Mouse (Mus musculus) liver, embryonic 12.5 days (tissue): ENCODE measurements around the gene Isy1. TPM values are rescaled to one million over a fixed set of nuclear protein-coding genes. Genes with fewer than 3 reads are reported as not detected.
A peak's percentile ranks its signal among the peaks of the same experiment; 100 is the strongest.

Experiments
- ATAC-seq: fragments of 200-750 bp; cut with Nextera tagmentation; 2 replicates; pipeline ENCODE4 v1.8.0; 2017; ENCODE audit warnings: moderate number of reproducible peaks, mild to moderate bottlenecking, moderate library complexity
- H3K27ac ChIP-seq: fragments of 300-500 bp; sonication (generic); 2 replicates; pipeline ENCODE4 v1.5.1; 2016; ENCODE audit warnings: mild to moderate bottlenecking
- H3K27me3 ChIP-seq: fragments of 300-500 bp; sonication (generic); replicated peaks from 2 replicates; pipeline ENCODE4 v1.6.1; 2016; ENCODE audit warnings: mild to moderate bottlenecking, moderate library complexity
- H3K36me3 ChIP-seq: fragments of 300-500 bp; sonication (generic); 2 replicates; pipeline ENCODE4 v1.6.1; 2016; ENCODE audit warnings: mild to moderate bottlenecking, moderate library complexity
- H3K4me1 ChIP-seq: fragments of 300-500 bp; sonication (generic); 2 replicates; pipeline ENCODE4 v1.6.1; 2016
- H3K4me2 ChIP-seq: fragments of 300-500 bp; sonication (generic); 2 replicates; pipeline ENCODE4 v1.6.1; 2016; ENCODE audit warnings: mild to moderate bottlenecking, moderate library complexity
- H3K4me3 ChIP-seq: fragments of 300-500 bp; sonication (generic); 2 replicates; pipeline ENCODE4 v1.5.1; 2016; ENCODE audit warnings: mild to moderate bottlenecking, moderate library complexity
- H3K9ac ChIP-seq: fragments of 300-500 bp; sonication (generic); 2 replicates; pipeline ENCODE4 v1.6.1; 2016; ENCODE audit warnings: mild to moderate bottlenecking, moderate library complexity
- H3K9me3 ChIP-seq: fragments of 300-500 bp; sonication (generic); replicated peaks from 2 replicates; pipeline ENCODE4 v1.6.1; 2016; ENCODE audit warnings: mild to moderate bottlenecking, moderate library complexity
- WGBS: fragments of 180-500 bp; shearing (Covaris S2); methylation state at CpG from one replicate; pipeline ENCODE4 v1.1.7; 2016; ENCODE audit not compliant: insufficient replicate concordance; 5-methylcytosine and 5-hydroxymethylcytosine counted together
- polyA plus RNA-seq: library from polyadenylated mRNA; unstranded; fragments of >200 nt; fragmentation: Nextera tagmentation; extraction: Ambion mirVana; gene quantifications from 2 replicates; pipeline ENCODE4 v1.2.1, GENCODE M21; 2016

The Isy1 gene
- polyA plus RNA-seq, 1 experiment from 2014 or later = 59.5 TPM

DNA sequence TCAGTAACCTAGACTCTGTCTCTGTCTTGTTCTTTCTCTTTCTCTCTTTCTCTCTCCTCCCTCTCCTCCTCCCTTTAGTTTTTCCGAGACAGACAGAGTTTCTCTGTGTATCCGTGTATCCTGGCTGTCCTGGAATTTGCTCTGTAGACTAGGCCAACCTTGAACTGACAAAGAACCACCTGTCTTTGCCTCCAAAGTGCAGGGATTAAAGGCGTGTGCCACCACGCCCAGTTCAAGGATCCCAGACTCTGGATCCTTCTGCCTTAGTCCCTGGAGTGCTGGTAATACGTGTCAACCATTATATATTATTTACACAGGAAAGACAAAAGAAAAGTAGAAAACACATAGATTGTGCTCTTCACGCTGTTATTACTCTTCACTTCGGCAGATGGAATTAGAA is 32.6 kb upstream of the Isy1 start:
- Histone ChIP-seq H3K9me3 (no peaks in the 10 kb centered on the region), H3K36me3 (no peaks in the 10 kb centered on the region), H3K4me3 (no peak overlapping the region), H3K4me1 (peaks cover 60% of the 10 kb centered on the region), H3K27ac (no peak overlapping the region), H3K4me2 (no peak overlapping the region), H3K9ac (no peak overlapping the region), H3K27me3 (no peaks in the 10 kb centered on the region)
- whole genome bisulfite sequencing = 85% methylated on average over 7 of the region's 7 CpGs
- no peak for ATAC-seq

DNA sequence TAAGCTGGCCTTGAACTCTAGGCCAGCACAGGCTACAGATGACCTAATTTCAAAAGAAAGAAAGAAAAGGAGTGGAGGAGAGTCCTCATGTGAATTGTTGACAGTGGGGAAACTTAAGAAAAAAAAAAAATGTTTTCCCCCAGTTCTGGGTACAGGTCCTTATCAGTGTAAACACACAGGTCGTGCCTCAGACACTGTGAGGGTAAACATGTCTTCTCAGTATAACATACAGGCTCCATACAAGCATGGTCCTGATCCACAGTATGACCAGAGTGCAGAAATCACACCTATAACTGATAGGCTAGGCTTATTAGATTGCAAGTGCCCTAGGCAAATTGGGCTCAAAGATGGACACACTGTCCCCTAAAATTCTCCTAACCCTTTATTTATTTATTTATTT is 31.8 kb upstream of the Isy1 start:
- no peak overlapping the region for H3K9ac ChIP-seq
- no peak overlapping the region for H3K4me3 ChIP-seq
- ATAC-seq = peak; percentile 80
- H3K36me3 ChIP-seq = no peaks in the 10 kb centered on the region
- 6% methylated on average over 1 of the region's 1 CpGs for WGBS
- H3K27me3 ChIP-seq = no peaks in the 10 kb centered on the region
- no peaks in the 10 kb centered on the region for H3K9me3 ChIP-seq
- peaks cover 56% of the 10 kb centered on the region for H3K4me1 ChIP-seq
- H3K27ac ChIP-seq = peak overlapping the region; percentile 76
- no peak overlapping the region for H3K4me2 ChIP-seq

DNA sequence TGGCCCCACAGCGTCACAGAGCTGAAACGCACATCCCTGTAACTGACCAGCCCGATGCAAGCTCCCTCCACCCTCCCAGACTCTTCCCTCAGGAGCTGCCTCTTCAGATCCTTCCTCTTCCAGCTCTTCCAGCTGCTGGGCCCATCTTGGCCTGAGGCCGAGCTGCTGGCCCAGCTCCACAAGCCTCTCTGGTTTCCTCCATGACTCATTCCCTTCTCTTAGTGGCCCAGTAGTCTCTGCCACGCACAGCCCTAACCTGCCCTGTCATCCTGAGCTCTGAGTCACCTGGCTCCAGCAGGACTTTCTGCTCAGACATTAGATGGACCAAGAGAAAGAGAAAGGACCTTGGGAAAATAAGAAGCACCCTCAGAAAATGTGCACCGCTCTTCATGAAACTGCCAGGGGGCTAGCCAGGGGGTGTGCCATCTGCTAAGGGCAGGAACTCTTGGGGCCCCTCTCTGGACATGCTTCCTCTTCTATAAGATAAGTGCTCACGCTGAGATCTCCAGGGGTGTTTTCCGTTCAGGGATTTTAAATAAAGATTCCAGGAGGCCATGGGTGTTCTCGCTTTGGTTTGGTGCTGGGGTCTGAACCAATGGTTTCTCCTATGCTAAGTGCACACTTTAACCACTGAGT is 30.4 kb upstream of the Isy1 start:
- 0 out of 2 replicates have a peak overlapping the region, but pooled peaks have one; percentile 35 for H3K9ac ChIP-seq
- H3K27me3 ChIP-seq = no peaks in the 10 kb centered on the region
- H3K4me2 ChIP-seq = peak overlapping the region; percentile 36
- H3K4me1 ChIP-seq = peaks cover 52% of the 10 kb centered on the region
- no peaks in the 10 kb centered on the region for H3K36me3 ChIP-seq
- H3K4me3 ChIP-seq = no peak overlapping the region
- ATAC-seq = peak; percentile 60
- no peaks in the 10 kb centered on the region for H3K9me3 ChIP-seq
- peak overlapping the region; percentile 72 for H3K27ac ChIP-seq
- WGBS = 42% methylated on average over 9 of the region's 9 CpGs

DNA sequence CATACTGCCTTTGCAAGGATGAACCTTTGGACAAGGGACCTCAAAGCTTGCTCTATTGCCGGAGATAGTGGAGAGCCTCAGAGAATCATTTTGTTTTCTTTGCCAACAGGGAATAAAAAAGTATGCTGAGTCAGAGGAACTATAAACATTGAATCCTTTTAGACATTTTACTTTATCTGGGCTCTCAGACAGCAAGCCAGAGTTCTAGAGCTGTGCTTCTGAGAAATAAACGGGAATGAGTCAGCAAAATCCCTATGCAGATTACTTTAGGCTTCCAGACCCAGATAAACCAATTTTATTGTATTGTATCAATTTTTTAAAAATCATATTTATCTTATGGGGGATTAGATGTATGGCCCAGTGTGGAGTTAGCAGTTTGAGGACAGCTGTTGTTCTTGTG is 28.7 kb upstream of the Isy1 start:
- 42% methylated on average over 2 of the region's 2 CpGs for WGBS
- Histone ChIP-seq H3K4me2 (no peak overlapping the region), H3K9me3 (no peaks in the 10 kb centered on the region), H3K4me1 (peaks cover 61% of the 10 kb centered on the region), H3K27me3 (no peaks in the 10 kb centered on the region), H3K4me3 (no peak overlapping the region), H3K9ac (peak overlapping the region; percentile 47; the same call in 1 of the 2 replicates), H3K36me3 (no peaks in the 10 kb centered on the region), H3K27ac (peak overlapping the region; percentile 81)
- peak; percentile 53; the same call in 1 of the 2 replicates for ATAC-seq

DNA sequence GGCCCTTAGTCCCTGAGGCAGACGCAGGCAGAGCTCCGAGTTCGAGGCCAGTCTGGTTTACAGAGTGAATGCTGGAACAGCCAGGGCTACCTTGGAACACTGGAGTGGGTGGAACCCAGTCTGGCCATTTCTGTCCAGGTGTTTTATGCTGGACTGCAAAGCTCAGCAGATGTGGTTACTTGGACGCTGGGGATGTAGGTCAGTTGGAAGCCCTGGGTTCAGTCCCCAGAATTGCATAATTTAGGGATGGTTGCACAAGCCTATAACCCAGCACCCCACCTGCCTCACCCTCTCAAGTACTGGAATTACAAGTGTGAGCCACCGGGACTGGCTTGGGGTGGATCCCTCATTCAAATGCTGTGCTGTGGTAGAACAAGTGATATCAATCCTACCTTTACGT is 27.6 kb upstream of the Isy1 start:
- 73% methylated on average over 6 of the region's 6 CpGs for WGBS
- no peak overlapping the region for H3K4me3 ChIP-seq
- no peak overlapping the region for H3K4me2 ChIP-seq
- no peak overlapping the region for H3K9ac ChIP-seq
- H3K4me1 ChIP-seq = peaks cover 63% of the 10 kb centered on the region
- H3K27me3 ChIP-seq = no peaks in the 10 kb centered on the region
- H3K9me3 ChIP-seq = no peaks in the 10 kb centered on the region
- ATAC-seq = no peak
- H3K36me3 ChIP-seq = no peaks in the 10 kb centered on the region
- H3K27ac ChIP-seq = peak overlapping the region; percentile 39; the same call in 1 of the 2 replicates

DNA sequence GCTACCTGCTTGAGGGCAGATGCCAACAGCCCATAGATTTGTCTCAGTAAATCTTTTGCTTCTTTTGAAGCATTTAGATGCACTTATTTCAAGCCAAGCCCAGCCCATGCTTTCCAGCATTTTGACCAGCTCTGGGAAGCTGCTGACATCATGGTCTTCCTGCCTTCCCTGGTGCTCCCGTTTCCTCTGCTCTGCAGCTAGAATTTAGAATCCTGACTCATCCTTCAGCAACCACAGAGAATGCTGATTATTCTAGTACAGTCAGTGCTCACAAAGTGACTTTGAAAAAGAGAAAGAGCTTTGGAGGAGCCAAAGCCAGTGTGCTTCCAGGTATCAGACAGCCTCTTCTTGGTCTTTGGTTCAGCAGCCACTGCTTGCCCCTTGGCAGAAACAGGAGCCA is 18.5 kb upstream of the Isy1 start:
- no peaks in the 10 kb centered on the region for H3K36me3 ChIP-seq
- H3K9ac ChIP-seq = no peak overlapping the region
- H3K27ac ChIP-seq = no peak overlapping the region
- H3K9me3 ChIP-seq = no peaks in the 10 kb centered on the region
- H3K4me2 ChIP-seq = no peak overlapping the region
- no peak overlapping the region for H3K4me3 ChIP-seq
- 12% methylated on average over 1 of the region's 1 CpGs for WGBS
- H3K4me1 ChIP-seq = peaks cover 20% of the 10 kb centered on the region
- H3K27me3 ChIP-seq = peaks cover 9% of the 10 kb centered on the region
- no peak for ATAC-seq

DNA sequence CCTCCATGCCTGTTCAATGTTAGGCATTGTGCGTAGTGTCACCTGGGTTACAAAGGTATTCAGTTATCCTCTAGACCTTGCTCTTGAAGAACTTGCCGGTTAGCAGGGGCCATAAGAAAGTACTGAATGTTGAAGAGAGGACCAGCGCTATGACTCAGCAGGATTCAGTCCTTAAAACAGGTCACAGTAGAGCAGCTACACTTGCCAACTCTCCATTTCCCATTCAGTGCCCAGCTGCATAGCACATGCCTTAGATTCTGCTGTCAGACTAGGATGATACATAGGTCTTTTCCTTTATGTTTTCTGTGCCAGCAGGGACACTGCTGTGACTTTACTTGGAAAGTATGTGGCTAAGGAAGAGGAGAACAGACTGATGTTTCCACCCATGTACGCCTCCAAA is 14.8 kb upstream of the Isy1 start:
- peak overlapping the region; percentile 53 for H3K27ac ChIP-seq
- H3K9ac ChIP-seq = no peak overlapping the region
- H3K4me1 ChIP-seq = peaks cover 34% of the 10 kb centered on the region
- no peaks in the 10 kb centered on the region for H3K9me3 ChIP-seq
- no peak for ATAC-seq
- peaks cover 9% of the 10 kb centered on the region for H3K27me3 ChIP-seq
- peaks cover 5% of the 10 kb centered on the region for H3K36me3 ChIP-seq
- no peak overlapping the region for H3K4me3 ChIP-seq
- no peak overlapping the region for H3K4me2 ChIP-seq
- 73% methylated on average over 4 of the region's 4 CpGs for WGBS

DNA sequence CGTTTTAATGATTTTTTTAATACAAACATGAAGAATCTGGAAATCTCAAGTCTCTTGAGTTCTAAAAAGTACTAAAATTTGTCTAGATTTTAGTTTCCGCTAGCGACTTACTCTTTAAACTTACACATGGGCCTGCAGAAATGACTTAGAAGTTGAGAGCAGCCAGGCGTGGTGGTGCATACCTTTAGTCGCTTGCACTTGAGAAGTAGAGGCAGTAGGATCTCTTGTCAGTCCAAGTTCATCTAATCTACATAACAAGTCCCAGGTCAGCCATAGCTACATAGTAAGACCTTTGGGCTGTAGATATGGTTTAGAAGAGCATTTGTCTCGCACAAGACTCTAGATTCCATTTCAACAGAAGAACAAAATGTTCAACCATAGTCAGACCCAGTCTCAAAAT is 13.3 kb upstream of the Isy1 start:
- Histone ChIP-seq H3K36me3 (peaks cover 21% of the 10 kb centered on the region), H3K27me3 (peaks cover 6% of the 10 kb centered on the region), H3K9me3 (no peaks in the 10 kb centered on the region), H3K27ac (peak overlapping the region; percentile 92; the same call in 1 of the 2 replicates), H3K4me1 (peaks cover 50% of the 10 kb centered on the region), H3K4me2 (peak overlapping the region; percentile 84), H3K9ac (no peak overlapping the region), H3K4me3 (peak overlapping the region; percentile 88)
- WGBS = 72% methylated on average over 6 of the region's 6 CpGs
- no peak for ATAC-seq

DNA sequence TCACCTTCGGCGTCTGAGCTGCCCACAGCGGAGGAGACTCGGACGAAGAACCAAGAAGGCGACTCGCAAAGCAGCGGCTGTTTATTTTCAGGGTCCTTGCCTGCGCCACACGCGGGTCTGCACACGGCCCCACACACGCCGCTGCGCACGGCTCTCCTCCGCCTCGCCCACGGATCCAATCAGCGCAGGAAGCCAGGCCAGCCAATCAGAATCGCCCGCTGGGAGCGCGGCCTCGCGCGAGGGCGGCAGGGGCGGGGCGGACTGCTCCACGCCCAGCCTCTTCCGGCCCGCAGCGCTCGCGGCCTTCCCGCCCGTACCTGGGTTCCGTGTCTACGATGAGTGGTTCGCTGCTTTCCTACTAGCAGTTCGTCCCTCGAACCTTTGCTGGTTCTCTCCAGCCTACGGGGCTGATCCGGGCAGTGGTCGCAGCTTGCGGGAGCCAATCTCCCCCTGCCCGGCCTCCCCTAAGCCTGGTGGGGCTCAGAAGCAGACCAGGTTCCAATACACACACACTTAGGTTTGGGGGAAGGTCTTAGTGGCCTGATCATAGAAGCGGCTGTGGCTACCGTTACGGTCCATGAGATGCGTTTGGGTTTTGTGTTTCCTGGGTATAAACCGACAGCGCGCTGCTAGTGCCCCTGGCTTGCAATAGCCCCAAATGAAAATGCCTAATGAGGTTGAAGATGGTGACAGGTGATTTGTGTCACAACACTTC is 12.5 kb upstream of the Isy1 start, which contains the start of gene Cnbp:
Gene Cnbp, minus strand, starts transcription at position 207 of the 715 bp plus-strand sequence.
- Histone ChIP-seq H3K27ac (peak within 1 kb of the TSS; percentile 92), H3K36me3 (peaks cover 29% of the 10 kb centered on the region), H3K4me2 (peak within 1 kb of the TSS; percentile 84), H3K9ac (peak within 1 kb of the TSS; percentile 98), H3K4me3 (peak within 1 kb of the TSS; percentile 88), H3K4me1 (peaks cover 58% of the 10 kb centered on the region), H3K27me3 (no peaks in the 10 kb centered on the region), H3K9me3 (no peaks in the 10 kb centered on the region)
- ATAC-seq = peak; percentile 95
- WGBS = under 1% methylated on average over 55 of the region's 55 CpGs

DNA sequence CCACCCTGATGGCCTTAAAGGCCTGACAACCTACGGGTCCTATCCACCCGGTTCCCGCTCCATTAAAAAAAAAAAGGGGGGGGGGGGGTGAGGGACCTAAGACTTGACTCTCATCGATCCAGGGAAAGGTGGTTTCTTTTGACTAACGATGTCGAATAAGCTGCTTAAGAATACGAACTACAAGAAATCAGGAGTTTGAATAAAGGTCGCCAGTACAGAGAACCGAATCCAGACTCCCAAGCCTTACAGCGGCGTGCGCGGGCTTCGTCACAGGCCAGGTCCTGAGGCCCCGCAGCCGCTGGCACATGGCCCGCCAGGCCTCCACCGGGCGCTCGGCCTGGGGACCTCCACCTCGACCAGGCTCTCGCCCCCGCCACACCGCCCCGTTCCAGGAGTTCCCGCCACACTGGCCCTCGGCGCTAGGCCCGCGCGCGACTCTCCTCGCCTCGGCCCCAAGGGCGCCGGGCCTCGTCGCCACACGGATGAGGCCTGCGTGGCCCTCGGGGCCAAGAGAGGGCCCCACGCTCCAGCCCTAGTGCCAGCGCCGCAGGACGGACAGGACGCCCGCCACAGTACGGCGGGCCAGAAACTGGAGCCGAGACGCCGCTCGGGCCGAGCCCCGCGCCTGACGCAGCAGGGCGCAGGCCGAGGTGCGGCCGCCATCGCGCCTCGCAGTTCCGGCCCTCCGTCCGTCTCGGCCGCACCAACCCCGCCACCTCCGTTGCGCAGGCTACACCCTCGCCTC is 11.7 kb upstream of the Isy1 start:
- 2% methylated on average over 73 of the region's 73 CpGs for WGBS
- Histone ChIP-seq H3K9ac (peak overlapping the region; percentile 98), H3K4me1 (peaks cover 58% of the 10 kb centered on the region), H3K27me3 (no peaks in the 10 kb centered on the region), H3K4me2 (peak overlapping the region; percentile 84), H3K36me3 (peaks cover 37% of the 10 kb centered on the region), H3K4me3 (peak overlapping the region; percentile 88), H3K27ac (peak overlapping the region; percentile 92), H3K9me3 (no peaks in the 10 kb centered on the region)
- ATAC-seq = peak; percentile 72

DNA sequence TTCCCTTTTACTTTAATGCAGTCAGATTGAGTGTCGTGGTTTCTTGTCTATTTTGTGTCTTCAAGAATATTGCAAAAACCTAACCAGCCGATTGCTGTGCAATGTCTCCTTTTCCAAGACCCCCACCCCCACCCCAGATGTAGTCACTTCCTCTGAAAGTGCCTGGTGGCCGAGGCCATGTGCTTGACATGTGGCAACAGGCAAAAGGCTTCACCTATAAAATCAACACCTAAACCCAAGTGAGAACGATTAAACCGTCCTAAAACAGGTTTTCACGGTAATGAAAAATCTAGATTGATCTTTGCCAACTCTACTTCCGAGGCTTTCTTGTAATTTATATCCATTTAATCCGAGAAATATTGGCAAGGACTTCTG is 11.2 kb upstream of the Isy1 start:
- WGBS = 0% methylated on average over 8 of the region's 8 CpGs
- peak overlapping the region; percentile 92 for H3K27ac ChIP-seq
- H3K27me3 ChIP-seq = no peaks in the 10 kb centered on the region
- peak overlapping the region; percentile 84 for H3K4me2 ChIP-seq
- H3K9me3 ChIP-seq = no peaks in the 10 kb centered on the region
- H3K36me3 ChIP-seq = peaks cover 42% of the 10 kb centered on the region
- peak overlapping the region; percentile 88 for H3K4me3 ChIP-seq
- no peak for ATAC-seq
- H3K9ac ChIP-seq = peak overlapping the region; percentile 98
- peaks cover 58% of the 10 kb centered on the region for H3K4me1 ChIP-seq

DNA sequence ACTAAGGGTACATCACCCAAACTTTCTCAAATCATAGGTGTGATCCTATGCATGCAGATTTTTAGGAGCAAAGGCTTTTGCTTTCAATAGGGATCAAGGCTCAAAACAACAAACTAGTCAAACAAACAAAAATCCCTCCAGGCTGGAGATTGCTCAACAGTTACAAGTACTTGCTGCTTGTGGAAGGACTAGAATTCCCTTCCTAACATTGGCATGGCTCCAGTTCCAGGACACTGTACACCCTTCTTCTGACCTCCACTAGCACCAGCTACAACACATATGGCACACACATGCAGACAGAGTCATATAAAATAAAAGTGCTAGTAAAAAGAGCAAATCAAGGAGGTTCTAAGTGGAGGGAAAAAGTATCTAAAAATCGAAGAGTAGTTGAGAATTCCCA is 8.2 kb upstream of the Isy1 start:
- peaks cover 71% of the 10 kb centered on the region for H3K36me3 ChIP-seq
- no peak overlapping the region for H3K4me3 ChIP-seq

More for the DNA sequence above, 8.2 kb upstream of the Isy1 start:
- 49% methylated on average over 1 of the region's 1 CpGs for WGBS
- ATAC-seq = no peak
- Histone ChIP-seq H3K4me1 (peaks cover 35% of the 10 kb centered on the region), H3K4me2 (peak overlapping the region; percentile 84), H3K27ac (0 out of 2 replicates have a peak overlapping the region, but pooled peaks have one; percentile 38), H3K27me3 (no peaks in the 10 kb centered on the region), H3K9ac (0 out of 2 replicates have a peak overlapping the region, but pooled peaks have one; percentile 7), H3K9me3 (no peaks in the 10 kb centered on the region)
